Mouse (Mus musculus) lung, postnatal 0 days (tissue): Measurements from ENCODE around the gene Ccdc74a. TPM values are rescaled to one million over a fixed set of nuclear protein-coding genes. Genes with fewer than 3 reads are reported as not detected.
A peak's percentile ranks its signal among the peaks of the same experiment; 100 is the strongest.

Source experiments
- ATAC-seq: fragments of 200-750 bp; cut with Nextera tagmentation; 2 replicates; pipeline ENCODE4 v1.8.0; 2017; ENCODE audit warnings: moderate library complexity
- DNase-seq: peaks from one replicate; pipeline ENCODE4 v3.0.0-alpha.2; 2016; ENCODE audit warnings: low spot score
- H3K27ac ChIP-seq: fragments of 300-500 bp; sonication (generic); 2 replicates; pipeline ENCODE4 v1.5.1; 2014; ENCODE audit warnings: antibody characterized with exemption, mild to moderate bottlenecking, low read length, mixed read lengths
- H3K27me3 ChIP-seq: fragments of 300-500 bp; sonication (generic); replicated peaks from 2 replicates; pipeline ENCODE4 v1.6.1; 2014; ENCODE audit warnings: low read length, mixed read lengths; ENCODE audit not compliant: insufficient read depth
- H3K36me3 ChIP-seq: fragments of 300-500 bp; sonication (generic); 2 replicates; pipeline ENCODE4 v1.6.1; 2014; ENCODE audit warnings: low read length, mixed read lengths; ENCODE audit not compliant: insufficient read depth
- H3K4me1 ChIP-seq: fragments of 300-500 bp; sonication (generic); 2 replicates; pipeline ENCODE4 v1.6.1; 2014; ENCODE audit warnings: antibody characterized with exemption, low read depth, low read length, mixed read lengths; ENCODE audit not compliant: insufficient read depth
- H3K4me2 ChIP-seq: fragments of 300-500 bp; sonication (generic); replicated peaks from 2 replicates; pipeline ENCODE4 v1.6.1; 2014; ENCODE audit warnings: low read depth, mild to moderate bottlenecking, low read length, moderate library complexity, mixed read lengths
- H3K4me3 ChIP-seq: fragments of 300-500 bp; sonication (generic); 2 replicates; pipeline ENCODE4 v1.5.1; 2014; ENCODE audit warnings: low read depth, low read length
- H3K9ac ChIP-seq: fragments of 300-500 bp; sonication (generic); replicated peaks from 2 replicates; pipeline ENCODE4 v1.6.1; 2014; ENCODE audit warnings: low read depth, mild to moderate bottlenecking
- H3K9me3 ChIP-seq: fragments of 300-500 bp; sonication (generic); 2 replicates; pipeline ENCODE4 v1.6.1; 2016; ENCODE audit warnings: low read length, mixed read lengths
- CTCF ChIP-seq: IDR thresholded peaks from 2 replicates; pipeline ENCODE4 v1.5.1; 2016; ENCODE audit warnings: antibody characterized with exemption, mild to moderate bottlenecking
- EP300 ChIP-seq: IDR thresholded peaks from 2 replicates; pipeline ENCODE4 v1.6.1; 2016; ENCODE audit warnings: antibody characterized with exemption, mild to moderate bottlenecking, control low read depth
- WGBS: fragments of 180-500 bp; shearing (Covaris S2); extraction: QIAGEN DNeasy Blood & Tissue Kit; methylation state at CpG from one replicate; pipeline ENCODE4 v1.1.7; 2014; 5-methylcytosine and 5-hydroxymethylcytosine counted together
- polyA plus RNA-seq: library from polyadenylated mRNA; unstranded; fragments of >200 nt; fragmentation: Nextera tagmentation; extraction: Ambion mirVana; gene quantifications from 2 replicates; pipeline ENCODE4 v1.2.1, GENCODE M21; 2015

Gene Ccdc74a
- polyA plus RNA-seq, 1 experiment from 2014 or later = 10.4 TPM

DNA sequence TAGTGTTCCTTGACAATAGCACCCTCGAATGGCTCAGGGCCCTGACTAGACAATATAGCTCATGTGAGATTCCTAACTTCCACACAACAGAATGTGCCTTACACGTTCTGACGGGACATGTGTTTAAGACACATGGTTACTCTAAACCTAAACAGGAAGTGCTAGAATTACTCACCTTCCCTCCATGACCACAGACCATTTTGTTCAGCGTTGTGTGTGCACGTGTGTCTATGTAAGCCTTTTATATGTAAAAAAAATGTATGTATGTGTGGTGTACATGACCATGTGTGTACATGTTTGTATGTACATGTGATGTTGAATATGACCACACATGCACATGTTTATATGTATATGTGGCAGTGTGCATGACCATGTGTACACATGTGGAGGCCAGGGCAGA is 30.1 kb upstream of the Ccdc74a start:
- WGBS = 64% methylated on average over 5 of the region's 5 CpGs

GRCm38 (mm10) chr16:17617922-17618565 is 28.2 kb upstream of the Ccdc74a start:
- peak; percentile 80 for TF ChIP-seq CTCF
- TF ChIP-seq EP300 = no peak
- WGBS = 9% methylated on average over 13 of the region's 13 CpGs
- Histone ChIP-seq H3K4me1 (no peaks in the 10 kb centered on the region; the same call in 1 of the 2 replicates), H3K27ac (no peak overlapping the region), H3K9me3 (no peaks in the 10 kb centered on the region), H3K4me3 (no peak overlapping the region), H3K36me3 (no peaks in the 10 kb centered on the region), H3K4me2 (no peak overlapping the region), H3K27me3 (no peaks in the 10 kb centered on the region), H3K9ac (no peak overlapping the region)
- peak; percentile 64 for DNase-seq
- peak; percentile 74 for ATAC-seq

More for the DNA sequence above, 30.1 kb upstream of the Ccdc74a start:
- H3K27ac ChIP-seq = no peak overlapping the region
- H3K4me3 ChIP-seq = no peak overlapping the region
- H3K9ac ChIP-seq = no peak overlapping the region
- H3K4me1 ChIP-seq = no peaks in the 10 kb centered on the region; the same call in 1 of the 2 replicates
- no peak for ATAC-seq
- H3K9me3 ChIP-seq = no peaks in the 10 kb centered on the region
- TF ChIP-seq EP300 = no peak
- no peak for TF ChIP-seq CTCF
- DNase-seq = no peak
- no peaks in the 10 kb centered on the region for H3K27me3 ChIP-seq
- H3K4me2 ChIP-seq = no peak overlapping the region
- no peaks in the 10 kb centered on the region for H3K36me3 ChIP-seq

DNA sequence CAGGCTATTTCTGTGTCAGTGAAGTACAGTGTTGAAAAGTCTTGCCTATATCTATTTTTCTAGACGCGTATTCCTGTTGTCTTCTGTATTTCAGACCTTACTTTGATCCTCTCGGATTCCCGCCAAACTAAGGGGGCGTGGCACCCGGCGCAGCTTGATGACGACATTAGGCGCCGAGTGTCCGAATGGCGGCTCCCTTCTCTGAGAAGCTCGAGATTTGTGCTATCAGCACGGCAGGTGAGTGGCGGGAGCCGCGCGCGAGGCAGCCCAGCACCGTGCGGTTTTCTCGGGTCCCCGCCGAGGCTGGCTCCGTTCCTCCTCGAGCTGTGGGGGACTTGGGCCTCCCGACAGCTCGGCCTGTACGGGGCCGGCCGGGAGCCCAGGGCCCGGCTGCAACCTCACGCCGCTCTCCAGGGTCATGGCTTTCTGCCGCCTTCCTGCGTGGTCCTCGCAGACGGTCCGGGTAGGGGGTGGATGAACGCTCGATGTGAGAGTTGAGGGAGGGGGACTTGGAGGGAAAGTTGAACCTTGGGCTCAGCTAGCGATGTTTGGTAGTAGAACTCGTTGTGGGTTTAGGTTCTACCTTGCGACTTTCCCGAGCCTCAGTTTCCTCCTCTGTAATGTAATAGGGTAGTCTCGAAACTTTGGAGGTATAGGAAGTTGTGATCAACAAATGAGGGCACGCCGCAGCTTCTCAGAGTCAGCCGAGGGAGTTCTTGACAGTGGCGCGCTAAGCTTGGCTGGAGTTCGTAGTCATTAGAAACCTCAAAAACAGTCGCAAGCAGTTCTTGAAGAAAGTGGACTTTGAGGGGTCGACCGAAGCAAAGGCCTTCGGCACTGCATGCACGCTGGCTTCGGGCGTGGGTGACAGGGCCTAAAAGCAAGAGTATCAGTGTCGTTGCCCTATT is 26.8 kb upstream of the Ccdc74a start, which contains the start of gene Smpd4:
Gene Smpd4, plus strand, starts transcription at position 157 of the 908 bp plus-strand sequence.
- no peaks in the 10 kb centered on the region for H3K36me3 ChIP-seq
- peak within 1 kb of the TSS; percentile 77 for H3K4me3 ChIP-seq
- no peaks in the 10 kb centered on the region for H3K9me3 ChIP-seq
- H3K9ac ChIP-seq = peak within 1 kb of the TSS; percentile 77
- 0 out of 2 replicates have a peak within 1 kb of the TSS, but pooled peaks have one; percentile 11 for H3K27ac ChIP-seq
- no peak for TF ChIP-seq EP300
- TF ChIP-seq CTCF = no peak
- WGBS = 2% methylated on average over 58 of the region's 60 CpGs
- no peaks in the 10 kb centered on the region for H3K27me3 ChIP-seq
- H3K4me1 ChIP-seq = no peaks in the 10 kb centered on the region; the same call in 1 of the 2 replicates
- ATAC-seq = peak; percentile 67
- peak within 1 kb of the TSS; percentile 83 for H3K4me2 ChIP-seq
- peak; percentile 76 for DNase-seq

GRCm38 (mm10) chr16:17621936-17622335 is 24.3 kb upstream of the Ccdc74a start:
- DNase-seq (no peak), ATAC-seq (no peak)
- no peak overlapping the region for H3K9ac ChIP-seq
- H3K9me3 ChIP-seq = no peaks in the 10 kb centered on the region
- H3K27me3 ChIP-seq = no peaks in the 10 kb centered on the region
- TF ChIP-seq EP300 (no peak), CTCF (no peak)
- peaks cover 10% of the 10 kb centered on the region; the same call in 1 of the 2 replicates for H3K36me3 ChIP-seq
- H3K4me3 ChIP-seq = no peak overlapping the region
- no peak overlapping the region for H3K4me2 ChIP-seq
- 97% methylated on average over 1 of the region's 1 CpGs for WGBS
- no peaks in the 10 kb centered on the region; the same call in 1 of the 2 replicates for H3K4me1 ChIP-seq
- no peak overlapping the region for H3K27ac ChIP-seq

- DNase-seq = peak; percentile 60
- Histone ChIP-seq H3K27me3 (no peaks in the 10 kb centered on the region), H3K4me2 (no peak overlapping the region), H3K4me3 (no peak overlapping the region), H3K4me1 (no peaks in the 10 kb centered on the region), H3K27ac (peak overlapping the region; percentile 26; the same call in 1 of the 2 replicates), H3K9ac (no peak overlapping the region), H3K36me3 (peaks cover 23% of the 10 kb centered on the region; the same call in 1 of the 2 replicates), H3K9me3 (no peaks in the 10 kb centered on the region)
- peak; percentile 75 for TF ChIP-seq EP300
- TF ChIP-seq CTCF = peak; percentile 75
- WGBS = 43% methylated on average over 8 of the region's 8 CpGs
- peak; percentile 92 for ATAC-seq
Observed at GRCm38 (mm10) chr16:17625488-17626268, 20.6 kb upstream of the Ccdc74a start.

DNA sequence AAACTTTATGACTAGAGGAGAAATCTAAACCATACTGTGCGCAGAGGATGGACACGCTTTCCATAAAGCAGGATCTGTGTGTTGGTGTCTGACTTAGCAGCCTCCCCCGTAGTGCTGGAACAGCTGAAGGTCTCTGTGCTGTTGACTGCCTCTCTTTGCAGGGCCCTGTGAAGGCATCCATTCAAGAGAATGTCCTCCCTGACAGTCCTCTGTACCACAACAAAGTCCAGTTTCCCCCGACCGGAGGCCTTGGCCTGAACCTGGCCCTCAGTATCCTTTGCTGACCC is 20.1 kb upstream of the Ccdc74a start:
- ATAC-seq (no peak), DNase-seq (no peak)
- 85% methylated on average over 5 of the region's 5 CpGs for WGBS
- TF ChIP-seq EP300 (no peak), CTCF (no peak)
- no peak overlapping the region for H3K4me2 ChIP-seq
- no peaks in the 10 kb centered on the region for H3K9me3 ChIP-seq
- peaks cover 23% of the 10 kb centered on the region; the same call in 1 of the 2 replicates for H3K36me3 ChIP-seq
- peak overlapping the region; percentile 26; the same call in 1 of the 2 replicates for H3K27ac ChIP-seq
- no peak overlapping the region for H3K9ac ChIP-seq
- H3K4me1 ChIP-seq = no peaks in the 10 kb centered on the region
- H3K4me3 ChIP-seq = no peak overlapping the region
- H3K27me3 ChIP-seq = no peaks in the 10 kb centered on the region
